Comparison of ENCODE assay signal across 10 mouse cellular contexts in genomic region chr7:117739706-117740105, GRCm38 (mm10).
A peak's percentile ranks its signal among the peaks of the same experiment; 100 is the strongest.
DNase-seq lines count a peak whose midpoint lies in the region; ATAC-seq and TF ChIP-seq lines count a peak whose summit lies in the region.
"Had no signal": no experiment of that assay in that cellular context is flagged by ENCODE, and none has a peak within 500 bp of the region (broad histone marks: within the 10 kb centered on the region; RNA-seq: fewer than 3 reads in every experiment).

No protein-coding gene starts in this region.

- no peak overlapping the region for H3K4me3 ChIP-seq in forebrain, embryonic 16.5 days (replicated peaks; ENCODE audit: low read length)
- H3K4me3 ChIP-seq in forebrain, embryonic 11.5 days (ENCODE audit: low read depth, low read length) = no peak overlapping the region
- no peak overlapping the region for H3K4me3 ChIP-seq in midbrain, postnatal 0 days (ENCODE audit: low read depth, low read length)
- no peak overlapping the region for H3K4me3 ChIP-seq in midbrain, embryonic 10.5 days
- H3K4me3 ChIP-seq in stomach, embryonic 14.5 days (ENCODE audit: low read depth, low read length) = no peak overlapping the region
- no peak overlapping the region for H3K4me3 ChIP-seq in kidney, embryonic 14.5 days (ENCODE audit: low read length)

- H3K36me3 ChIP-seq in forebrain, embryonic 16.5 days (ENCODE audit: control insufficient read depth, insufficient read depth) = no peaks in the 10 kb centered on the region
- H3K36me3 ChIP-seq in forebrain, embryonic 11.5 days (ENCODE audit: control insufficient read depth, insufficient read depth, low read length) = no peaks in the 10 kb centered on the region
- H3K36me3 ChIP-seq in midbrain, postnatal 0 days (ENCODE audit: insufficient read depth, low read length) = no peaks in the 10 kb centered on the region
- no peaks in the 10 kb centered on the region for H3K36me3 ChIP-seq in midbrain, embryonic 10.5 days
- H3K36me3 ChIP-seq in stomach, embryonic 14.5 days (ENCODE audit: control insufficient read depth, insufficient read depth, low read length) = no peaks in the 10 kb centered on the region
- H3K36me3 ChIP-seq in kidney, embryonic 14.5 days (ENCODE audit: control insufficient read depth, insufficient read depth, low read length) = no peaks in the 10 kb centered on the region

- no peak for DNase-seq in forebrain, embryonic 11.5 days (ENCODE audit: low spot score)
- peak; percentile 53 for DNase-seq in midbrain, postnatal 0 days (ENCODE audit: low spot score)
- no peak for DNase-seq in midbrain, embryonic 10.5 days (ENCODE audit: low spot score)
- peak; percentile 26 to 27 for DNase-seq in heart, postnatal 36 days
- DNase-seq in spleen, postnatal 14 days (ENCODE audit: low spot score in 2 of 2) = no peak
- DNase-seq: kidney, adult 11 months; lung, postnatal 10 days had no signal

- no peaks in the 10 kb centered on the region for H3K9me3 ChIP-seq in forebrain, embryonic 16.5 days (ENCODE audit: control insufficient read depth, low read length)
- H3K9me3 ChIP-seq in forebrain, embryonic 11.5 days (ENCODE audit: control insufficient read depth, low read length) = no peaks in the 10 kb centered on the region
- no peaks in the 10 kb centered on the region for H3K9me3 ChIP-seq in midbrain, postnatal 0 days (ENCODE audit: low read length)
- H3K9me3 ChIP-seq in midbrain, embryonic 10.5 days (replicated peaks) = no peaks in the 10 kb centered on the region
- H3K9me3 ChIP-seq in stomach, embryonic 14.5 days (ENCODE audit: control insufficient read depth, low read depth, low read length) = no peaks in the 10 kb centered on the region
- no peaks in the 10 kb centered on the region for H3K9me3 ChIP-seq in kidney, embryonic 14.5 days (ENCODE audit: control insufficient read depth, low read length)

- intact Hi-C loops in heart, postnatal 36 days (cut with DNase I) = no loop called here

- no peak overlapping the region for H3K9ac ChIP-seq in forebrain, embryonic 16.5 days (replicated peaks; ENCODE audit: low read depth, low read length)
- H3K9ac ChIP-seq in forebrain, embryonic 11.5 days (ENCODE audit: low read length) = no peak overlapping the region
- no peak overlapping the region for H3K9ac ChIP-seq in midbrain, postnatal 0 days (replicated peaks; ENCODE audit: low read length, poor library complexity, severe bottlenecking)
- H3K9ac ChIP-seq in stomach, embryonic 14.5 days (replicated peaks; ENCODE audit: low read depth, low read length) = no peak overlapping the region
- H3K9ac ChIP-seq in kidney, embryonic 14.5 days (ENCODE audit: low read depth, low read length) = no peak overlapping the region

- peak; percentile 59; the same call in 1 of the 2 replicates for ATAC-seq in forebrain, embryonic 16.5 days
- no peak for ATAC-seq in forebrain, embryonic 11.5 days (replicated peaks; ENCODE audit: low FRiP score)
- ATAC-seq in midbrain, postnatal 0 days (ENCODE audit: low FRiP score) = no peak
- ATAC-seq in stomach, embryonic 14.5 days (ENCODE audit: insufficient number of reproducible peaks, insufficient read depth, low FRiP score, low read depth) = peak; percentile 88
- ATAC-seq in kidney, embryonic 14.5 days (ENCODE audit: low FRiP score, low TSS enrichment) = no peak

- no peak overlapping the region for H3K27ac ChIP-seq in forebrain, embryonic 16.5 days (ENCODE audit: low read length)
- no peak overlapping the region for H3K27ac ChIP-seq in forebrain, embryonic 11.5 days (ENCODE audit: low read depth, low read length)
- H3K27ac ChIP-seq in midbrain, postnatal 0 days (ENCODE audit: low read depth, low read length) = no peak overlapping the region
- no peak overlapping the region for H3K27ac ChIP-seq in midbrain, embryonic 10.5 days (replicated peaks)
- no peak overlapping the region for H3K27ac ChIP-seq in stomach, embryonic 14.5 days (ENCODE audit: low read length)
- H3K27ac ChIP-seq in kidney, embryonic 14.5 days (ENCODE audit: low read depth, low read length) = no peak overlapping the region

- no peak overlapping the region for H3K4me2 ChIP-seq in forebrain, embryonic 16.5 days (ENCODE audit: low read length)
- H3K4me2 ChIP-seq in forebrain, embryonic 11.5 days (ENCODE audit: low read depth, low read length, severe bottlenecking) = no peak overlapping the region
- H3K4me2 ChIP-seq in midbrain, postnatal 0 days (ENCODE audit: low read depth, low read length, poor library complexity, severe bottlenecking) = no peak overlapping the region
- no peak overlapping the region for H3K4me2 ChIP-seq in stomach, embryonic 14.5 days (replicated peaks; ENCODE audit: low read depth, low read length)
- no peak overlapping the region for H3K4me2 ChIP-seq in kidney, embryonic 14.5 days (replicated peaks; ENCODE audit: low read depth, low read length)

- no peak for TF ChIP-seq CTCF in midbrain, postnatal 0 days (IDR thresholded peaks at IDR 0.05)

- peaks cover 21% of the 10 kb centered on the region for H3K4me1 ChIP-seq in forebrain, embryonic 16.5 days (replicated peaks; ENCODE audit: control insufficient read depth, insufficient read depth, low read length)
- H3K4me1 ChIP-seq in forebrain, embryonic 11.5 days (replicated peaks; ENCODE audit: control insufficient read depth, insufficient read depth, low read length) = peaks cover 10% of the 10 kb centered on the region
- H3K4me1 ChIP-seq in midbrain, postnatal 0 days (ENCODE audit: insufficient read depth, low read length) = peaks cover 3% of the 10 kb centered on the region; the same call in 1 of the 2 replicates
- H3K4me1 ChIP-seq in midbrain, embryonic 10.5 days = peaks cover 18% of the 10 kb centered on the region
- 0 out of 2 replicates have a peak, but pooled peaks cover 6% of the 10 kb centered on the region for H3K4me1 ChIP-seq in stomach, embryonic 14.5 days (ENCODE audit: control insufficient read depth, insufficient read depth, low read length)
- no peaks in the 10 kb centered on the region for H3K4me1 ChIP-seq in kidney, embryonic 14.5 days (ENCODE audit: control insufficient read depth, insufficient read depth, low read length)

- no peaks in the 10 kb centered on the region for H3K27me3 ChIP-seq in forebrain, embryonic 16.5 days (replicated peaks; ENCODE audit: control insufficient read depth, insufficient read depth, low read length)
- no peaks in the 10 kb centered on the region for H3K27me3 ChIP-seq in forebrain, embryonic 11.5 days (ENCODE audit: control insufficient read depth, insufficient read depth, low read length)
- H3K27me3 ChIP-seq in midbrain, postnatal 0 days (ENCODE audit: insufficient read depth, low read length) = no peaks in the 10 kb centered on the region
- no peaks in the 10 kb centered on the region for H3K27me3 ChIP-seq in midbrain, embryonic 10.5 days (ENCODE audit: low read depth, poor library complexity, severe bottlenecking)
- H3K27me3 ChIP-seq in stomach, embryonic 14.5 days (ENCODE audit: control insufficient read depth, insufficient read depth, low read length) = no peaks in the 10 kb centered on the region
- H3K27me3 ChIP-seq in kidney, embryonic 14.5 days (ENCODE audit: control insufficient read depth, insufficient read depth, low read length) = no peaks in the 10 kb centered on the region

- WGBS in forebrain, embryonic 16.5 days = 36% methylated on average over 6 of the region's 6 CpGs
- 79% methylated on average over 6 of the region's 6 CpGs for WGBS in forebrain, embryonic 11.5 days
- WGBS in midbrain, postnatal 0 days = 65% methylated on average over 6 of the region's 6 CpGs
- WGBS in midbrain, embryonic 10.5 days = 87% methylated on average over 6 of the region's 6 CpGs
- WGBS in stomach, embryonic 14.5 days = 34% methylated on average over 6 of the region's 6 CpGs
- 70% methylated on average over 6 of the region's 6 CpGs for WGBS in kidney, embryonic 14.5 days

Comparison
In these comparisons a context has a peak if more than half of its experiments do, and no peak if none do; other contexts are left out.
1. ATAC-seq: peak in forebrain, embryonic 16.5 days (single experiment) and stomach, embryonic 14.5 days (single experiment); none in forebrain, embryonic 11.5 days (single experiment), midbrain, postnatal 0 days (single experiment) and kidney, embryonic 14.5 days (single experiment).
2. DNase-seq: peak in midbrain, postnatal 0 days (single experiment) and heart, postnatal 36 days (2 of 2); none in forebrain, embryonic 11.5 days (single experiment), midbrain, embryonic 10.5 days (single experiment) and spleen, postnatal 14 days (0 of 2).